Mouse (Mus musculus) layer of hippocampus, adult 9-10 months (tissue): ENCODE measurements at regions not wholly inside any gene's neighbourhood (a gene's known extent, or its start where the extent isn't known, plus 50 kb on each side); places are given as distances from the start of the nearest gene placed in this dataset.

Experiments
- DNase-seq: peaks from one replicate; pipeline ENCODE4 v3.0.0; 2022; ENCODE audit warnings: low spot score

DNA sequence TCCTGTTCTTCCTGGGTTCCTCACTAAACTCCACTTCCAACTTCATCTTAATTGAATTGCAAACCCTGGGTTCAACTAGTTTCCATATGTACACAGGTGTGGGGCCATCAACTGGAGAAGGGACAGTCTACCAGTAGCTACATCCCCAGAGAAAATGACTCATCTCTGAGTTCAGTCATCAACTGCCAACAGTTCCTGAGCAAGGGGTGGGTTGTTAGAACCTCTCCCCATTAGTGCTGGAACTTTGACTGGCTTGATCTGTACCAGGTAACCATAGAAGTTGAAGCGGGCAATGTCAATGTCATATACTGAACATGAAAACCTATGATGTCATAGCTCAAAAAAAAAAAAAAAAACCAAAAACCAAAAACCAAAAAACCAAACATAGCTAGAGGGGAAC, 69.8 kb downstream of the Gm21750 start:
- no peak for DNase-seq

DNA sequence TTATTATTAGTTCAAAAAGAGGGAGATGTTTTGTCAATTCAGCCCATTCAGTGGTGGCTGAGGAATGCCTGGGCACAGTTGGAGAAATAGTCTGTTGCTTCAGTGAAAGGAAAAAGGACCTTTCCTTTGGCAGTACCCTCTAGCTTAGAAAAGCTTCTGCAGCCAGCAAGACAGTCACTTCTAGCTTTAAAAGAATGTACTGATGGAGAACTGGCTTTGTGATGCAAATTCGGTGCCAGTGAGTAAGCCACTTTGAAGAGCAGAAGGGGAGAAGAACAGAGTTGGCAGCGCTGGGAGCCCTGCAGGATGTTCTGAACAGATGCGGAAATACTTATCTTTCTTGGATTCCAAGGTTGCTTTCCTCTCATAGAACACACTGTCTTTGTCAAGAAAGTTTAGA, 71.1 kb downstream of the Gm21750 start:
- DNase-seq: peak; percentile 37

DNA sequence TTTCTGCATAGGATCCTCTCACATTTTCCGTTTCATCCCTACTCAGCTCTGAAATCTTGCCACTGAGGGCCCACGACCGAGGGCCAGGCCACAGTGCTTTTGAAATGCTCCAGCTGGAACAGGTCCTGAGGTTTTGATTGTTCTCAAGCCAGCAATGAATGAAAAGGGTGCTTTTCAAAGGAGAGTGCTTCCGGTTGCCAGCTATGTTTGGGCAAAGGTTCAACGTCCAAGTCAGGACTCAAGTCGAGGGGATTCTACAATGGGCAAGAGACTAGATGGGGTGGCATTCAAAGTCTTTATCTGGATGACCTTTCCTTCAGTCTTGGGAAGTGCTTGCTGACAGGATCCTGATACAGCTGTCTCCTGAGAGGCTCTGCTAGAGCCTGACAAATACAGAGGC, 89.8 kb downstream of the Gm21750 start:
- DNase-seq: no peak

DNA sequence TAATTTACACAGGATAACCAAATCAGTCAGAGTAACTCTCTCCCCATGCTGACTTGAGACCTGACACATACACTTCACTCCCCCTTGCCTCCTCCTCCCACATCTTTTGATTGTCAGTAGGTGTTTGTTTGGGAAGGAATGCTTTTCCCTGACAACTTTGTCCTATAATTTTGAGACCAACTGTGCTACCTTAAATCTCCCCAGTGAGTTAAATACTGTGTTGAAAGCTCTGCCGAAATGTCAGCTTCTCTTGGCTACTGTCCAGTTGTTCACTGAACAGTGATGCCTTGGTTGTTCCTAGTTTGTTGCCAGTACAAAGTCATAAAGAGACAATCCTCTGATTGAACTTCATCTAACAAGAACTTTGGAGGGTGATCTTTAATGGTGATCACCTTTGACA, 99.0 kb downstream of the Gm21750 start:
- no peak for DNase-seq

DNA sequence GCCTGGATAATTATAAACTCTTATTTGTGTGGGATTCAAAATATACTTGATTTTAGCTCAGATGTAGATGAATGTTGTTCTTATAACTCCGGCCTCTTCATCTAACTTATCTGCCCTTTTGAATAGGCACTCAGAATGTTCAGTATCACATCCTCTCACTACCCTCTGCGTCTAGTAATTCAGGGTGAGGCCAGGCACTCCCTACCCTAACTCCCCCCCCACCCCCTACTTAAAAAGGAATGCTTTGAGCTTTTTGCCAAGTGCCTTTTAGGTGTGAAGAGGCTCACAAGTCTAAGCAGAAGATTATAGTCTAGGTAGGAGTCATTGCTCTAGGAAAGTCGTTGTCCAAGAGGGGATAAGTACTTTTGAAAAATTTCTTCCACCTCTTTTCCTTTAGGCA, 111.9 kb downstream of the Gm21750 start:
- no peak for DNase-seq

DNA sequence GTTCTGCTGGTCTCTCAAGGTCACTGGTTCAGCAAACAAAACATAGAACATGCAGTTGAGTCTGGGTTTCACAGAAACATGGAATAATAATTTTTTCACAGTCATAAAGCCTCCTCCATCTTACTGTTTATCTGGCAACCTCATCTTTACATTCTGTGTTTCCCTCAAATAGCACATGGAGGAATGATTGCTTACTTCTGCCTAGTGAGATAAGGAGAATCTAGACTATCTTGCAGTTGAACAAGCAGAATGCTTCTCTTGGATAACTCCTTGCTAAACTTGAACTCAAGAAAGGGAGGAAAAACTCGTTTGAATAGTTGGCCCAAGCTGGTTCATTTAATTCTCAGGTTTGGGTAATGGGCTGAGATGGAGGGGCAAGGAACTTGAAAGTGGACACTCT, 112.8 kb downstream of the Gm21750 start:
- DNase-seq: no peak

DNA sequence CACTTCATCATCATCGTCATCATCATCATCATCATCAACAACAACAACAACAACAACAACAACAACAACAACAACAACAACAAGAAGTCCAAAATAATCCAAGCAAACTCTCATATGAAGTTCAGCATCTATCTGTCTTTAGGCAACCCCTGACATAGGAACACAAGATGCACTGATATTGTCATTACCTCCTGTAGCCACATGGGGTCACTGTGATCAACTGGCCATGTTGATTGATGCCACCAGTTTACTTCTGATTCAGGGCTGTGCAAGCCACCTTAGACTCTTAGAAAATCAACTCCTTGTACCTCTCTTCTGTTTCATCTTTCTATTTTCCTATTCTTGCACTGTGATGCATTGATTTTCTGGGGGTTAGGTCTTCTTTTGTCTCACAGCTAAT, 115.0 kb downstream of the Gm21750 start:
- peak; percentile 53 for DNase-seq

DNA sequence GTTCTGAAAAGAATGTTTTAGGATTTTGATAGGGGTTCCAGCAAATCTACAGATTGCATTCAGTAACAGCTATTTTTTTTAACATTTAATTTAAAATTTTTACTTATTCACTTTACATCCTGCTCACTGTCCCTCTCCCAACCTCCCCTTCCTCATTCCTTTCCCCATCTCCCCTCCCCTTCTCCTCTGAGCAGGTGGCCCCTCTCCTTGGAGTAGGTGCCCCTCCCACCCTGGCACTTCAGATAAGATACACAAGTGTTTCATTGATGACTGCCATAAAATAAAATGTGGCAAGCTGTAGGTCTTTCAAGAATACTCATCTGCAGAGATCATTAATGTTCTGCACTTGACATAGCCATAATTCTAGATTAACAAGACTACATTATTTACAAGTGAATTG, 146.1 kb downstream of the Gm21750 start:
- DNase-seq: no peak

DNA sequence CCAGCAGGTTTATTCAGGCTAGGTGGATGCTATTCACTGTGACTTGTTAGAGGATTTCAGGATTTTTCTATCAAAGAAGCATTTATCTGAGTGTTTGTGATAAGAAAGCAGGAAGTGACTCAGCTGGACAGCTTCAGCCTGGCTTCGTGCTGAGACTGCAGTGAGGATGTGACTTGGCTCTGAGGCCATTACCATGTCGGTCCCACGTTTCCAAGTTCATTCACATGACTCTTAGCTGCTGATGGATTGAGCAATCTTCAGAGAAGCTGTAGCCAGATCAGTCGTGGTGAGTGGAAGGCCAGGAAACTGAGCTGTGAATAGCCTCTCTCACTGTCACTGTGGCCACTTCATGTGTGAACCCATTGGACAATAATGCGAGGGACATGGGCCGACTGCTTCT, 177.9 kb downstream of the Gm21750 start:
- no peak for DNase-seq

DNA sequence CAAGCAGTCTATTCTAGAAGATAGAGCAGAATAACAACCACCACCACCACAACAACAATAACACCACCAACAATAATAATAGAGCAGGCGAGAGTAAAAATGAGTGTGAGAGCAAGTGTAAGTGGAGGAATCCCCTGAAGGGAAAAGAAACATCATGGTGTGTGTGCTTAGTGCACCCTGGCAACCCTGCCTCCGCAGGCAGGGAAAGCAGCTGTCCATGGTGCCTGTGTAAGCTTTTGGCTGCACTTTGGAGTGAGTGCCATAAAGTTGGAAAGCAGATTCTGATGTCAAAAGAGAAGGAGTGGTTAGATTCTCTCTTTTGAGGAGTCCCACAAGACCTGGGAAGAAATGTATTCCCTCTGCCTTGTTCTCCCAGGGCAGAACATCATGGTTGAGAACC, 200.8 kb downstream of the Gm21750 start:
- no peak for DNase-seq

DNA sequence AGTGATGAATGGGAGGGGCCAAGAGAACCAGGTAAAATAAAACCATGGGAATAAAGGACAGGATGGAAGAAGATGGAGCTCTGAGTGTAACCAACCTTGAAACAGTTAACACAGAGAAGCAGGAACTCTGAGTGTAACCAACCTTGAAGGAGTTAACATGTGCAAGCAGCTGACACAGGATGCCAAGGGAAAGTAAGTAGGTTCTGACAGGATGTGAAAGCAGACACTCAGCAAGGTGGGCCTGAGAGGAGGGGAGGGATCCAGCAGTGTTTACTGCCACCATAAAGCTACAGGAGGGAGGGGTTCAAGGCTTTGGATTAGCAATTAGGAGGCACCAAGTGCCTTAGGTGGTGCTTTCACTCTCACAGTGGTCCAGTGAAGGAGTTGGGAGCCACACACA, 213.3 kb downstream of the Gm21750 start:
- no peak for DNase-seq

DNA sequence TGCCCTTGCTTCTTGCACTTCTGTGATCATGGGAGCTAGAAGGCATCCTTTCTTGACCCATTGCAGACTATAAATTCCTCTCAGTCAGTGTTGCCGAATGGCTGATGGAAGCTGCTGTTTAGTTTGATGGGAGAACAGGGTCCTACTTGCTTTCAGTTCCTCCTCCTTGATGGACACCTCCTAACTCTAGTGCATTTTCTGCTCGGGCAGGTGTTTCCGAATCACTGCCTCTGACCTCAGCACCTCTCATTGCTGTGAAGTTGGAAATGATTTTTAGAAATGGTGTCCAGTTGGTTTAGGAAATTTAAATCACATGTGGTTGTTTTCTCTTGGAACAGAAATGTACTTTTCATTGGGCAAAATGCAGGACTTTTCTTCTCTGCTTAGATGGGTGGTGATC, 214.9 kb downstream of the Gm21750 start:
- no peak for DNase-seq

DNA sequence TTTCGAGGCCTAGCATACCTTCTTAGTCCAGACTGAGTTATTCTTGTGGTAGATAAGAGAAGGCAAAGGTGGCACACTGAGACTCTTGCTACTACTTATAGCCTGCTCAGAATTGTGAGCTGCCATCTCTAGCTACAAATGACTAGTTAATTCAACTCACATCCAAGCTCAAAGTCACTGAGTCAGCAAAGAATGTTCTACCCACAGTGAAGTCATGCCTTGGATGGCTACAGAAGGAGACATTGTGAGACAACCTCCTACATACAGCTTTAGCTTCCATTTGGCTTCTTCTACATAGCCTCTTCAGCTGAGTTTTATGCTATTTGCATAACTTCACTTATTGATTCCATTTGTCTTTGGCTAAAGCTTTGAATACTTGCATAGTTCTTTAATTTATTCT, 217.2 kb downstream of the Gm21750 start:
- DNase-seq: no peak

DNA sequence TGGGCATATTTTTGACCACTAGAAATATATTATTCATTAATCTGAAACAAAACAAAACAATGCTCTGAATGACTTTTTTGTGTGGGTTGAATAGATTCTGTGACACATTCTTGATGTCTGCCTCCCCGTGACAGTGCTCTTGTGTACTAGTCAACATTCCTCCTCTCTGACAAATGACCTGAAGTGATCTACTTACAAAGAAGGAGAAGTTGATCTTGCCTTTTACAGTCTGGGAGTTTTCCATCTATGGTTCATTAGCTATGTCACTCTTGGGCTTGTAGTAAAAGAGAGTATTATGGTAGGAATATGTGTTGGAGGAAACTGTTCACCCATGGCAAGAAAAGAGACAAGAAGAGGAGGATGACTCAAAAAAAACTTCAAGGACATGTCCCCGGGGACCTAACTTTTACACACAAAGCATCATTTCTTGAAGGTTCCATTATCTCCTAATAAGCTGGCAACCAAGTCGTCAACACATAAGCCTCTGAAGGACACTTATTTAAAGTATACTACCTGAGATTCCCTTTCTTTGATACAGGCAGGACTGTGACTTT, 217.9 kb downstream of the Gm21750 start:
- DNase-seq: no peak

DNA sequence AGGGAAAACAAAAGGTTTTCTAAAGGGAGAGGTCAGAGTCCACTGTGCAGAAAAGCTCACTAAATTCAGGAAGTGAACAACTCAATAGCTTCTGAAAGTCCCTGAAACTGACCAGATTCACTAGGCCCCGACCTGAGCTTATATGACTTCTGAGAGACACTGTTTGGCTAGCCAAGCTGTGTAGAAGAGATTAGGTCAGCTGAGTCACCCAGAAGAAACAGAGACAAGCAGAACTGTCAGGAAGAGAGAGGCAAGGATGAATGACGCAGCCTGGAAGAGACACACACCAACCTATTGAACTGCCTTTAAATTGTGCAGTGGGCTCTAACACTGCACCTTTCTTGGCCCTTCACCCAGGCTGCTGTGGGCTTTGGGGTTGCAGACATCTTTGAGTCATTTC, 230.4 kb downstream of the Gm21750 start:
- DNase-seq: no peak

DNA sequence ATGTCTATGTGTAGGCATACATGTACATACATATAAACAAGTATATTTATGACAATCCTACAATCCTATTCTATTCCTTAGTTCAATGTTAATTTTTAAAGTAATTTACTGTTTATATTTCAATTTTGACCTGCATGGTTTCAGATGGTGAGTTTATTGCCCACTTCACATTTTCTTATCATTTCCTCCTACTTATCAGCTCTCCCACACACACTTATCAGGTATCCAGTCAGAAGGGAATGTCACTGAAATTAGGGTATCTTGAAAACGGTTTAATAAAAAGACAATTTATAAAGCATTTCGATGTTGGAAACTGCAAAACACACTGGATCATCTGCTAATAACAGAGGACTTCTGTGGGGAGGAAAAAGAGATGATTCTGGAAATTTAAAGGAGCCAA, 233.8 kb downstream of the Gm21750 start:
- no peak for DNase-seq

DNA sequence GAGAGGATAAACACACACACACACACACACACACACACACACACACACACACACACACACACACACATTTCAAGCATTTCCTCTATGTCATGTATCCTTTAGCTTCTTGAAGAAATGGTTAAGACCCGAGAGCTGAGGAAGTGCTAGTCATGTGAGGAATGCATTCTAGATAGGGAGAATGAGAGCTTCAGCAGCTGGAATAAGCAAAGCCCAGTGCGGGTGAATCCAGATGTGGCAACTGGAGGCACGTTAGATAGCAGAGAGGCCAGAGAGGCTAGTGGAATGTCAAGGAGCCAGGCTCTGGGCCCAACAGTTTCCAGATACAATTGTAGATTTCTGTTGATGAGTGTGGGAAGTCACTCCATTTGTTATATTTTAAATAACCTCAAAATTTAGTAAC, 234.2 kb downstream of the Gm21750 start:
- DNase-seq: no peak

DNA sequence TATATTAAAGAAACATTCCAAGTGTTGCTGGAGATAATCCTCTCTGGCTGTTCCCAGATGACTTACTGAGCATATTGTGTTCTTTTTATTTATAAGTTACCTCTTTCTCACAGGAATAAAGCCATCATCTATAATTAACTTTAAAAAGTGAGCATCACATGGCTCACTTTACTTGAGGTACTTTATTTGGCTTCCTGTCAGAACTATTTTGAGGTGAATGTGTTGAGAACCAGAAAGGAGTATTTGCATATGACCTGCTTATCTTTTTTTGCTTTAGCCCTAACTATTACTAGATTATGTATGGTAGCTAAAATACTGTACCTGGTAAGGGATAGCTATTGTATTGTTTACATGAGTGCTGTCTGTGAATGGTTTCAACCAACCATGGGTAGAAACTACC, 238.1 kb downstream of the Gm21750 start:
- no peak for DNase-seq

DNA sequence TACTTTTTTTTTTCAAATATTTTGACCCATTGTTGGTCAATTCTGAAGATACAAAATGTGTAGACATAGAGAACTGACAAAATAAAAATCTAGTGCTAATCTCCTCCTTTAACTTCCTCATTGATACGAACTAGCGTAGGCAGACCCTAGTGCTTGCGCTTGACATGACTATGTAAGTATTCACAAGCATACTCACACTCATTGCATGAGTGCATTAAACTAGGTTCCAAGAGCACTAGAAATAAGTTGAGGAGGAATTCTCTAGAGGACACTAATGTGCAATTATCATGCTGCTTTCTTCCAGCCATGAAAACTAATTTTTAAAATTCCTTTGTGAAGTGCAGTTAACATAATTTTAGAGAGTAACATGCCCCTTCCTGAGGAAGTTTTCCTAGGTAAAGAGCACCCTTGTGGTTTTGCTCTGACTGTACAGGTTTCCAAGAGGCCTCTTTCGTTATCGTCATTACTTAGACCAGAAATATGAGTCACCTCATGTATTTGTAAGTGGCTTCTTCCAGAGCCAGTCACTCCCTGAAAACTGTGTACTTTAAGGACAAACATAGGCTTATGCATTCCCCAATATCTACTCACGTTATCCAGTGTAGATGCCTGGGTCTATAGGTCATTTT, 241.2 kb downstream of the Gm21750 start:
- no peak for DNase-seq

DNA sequence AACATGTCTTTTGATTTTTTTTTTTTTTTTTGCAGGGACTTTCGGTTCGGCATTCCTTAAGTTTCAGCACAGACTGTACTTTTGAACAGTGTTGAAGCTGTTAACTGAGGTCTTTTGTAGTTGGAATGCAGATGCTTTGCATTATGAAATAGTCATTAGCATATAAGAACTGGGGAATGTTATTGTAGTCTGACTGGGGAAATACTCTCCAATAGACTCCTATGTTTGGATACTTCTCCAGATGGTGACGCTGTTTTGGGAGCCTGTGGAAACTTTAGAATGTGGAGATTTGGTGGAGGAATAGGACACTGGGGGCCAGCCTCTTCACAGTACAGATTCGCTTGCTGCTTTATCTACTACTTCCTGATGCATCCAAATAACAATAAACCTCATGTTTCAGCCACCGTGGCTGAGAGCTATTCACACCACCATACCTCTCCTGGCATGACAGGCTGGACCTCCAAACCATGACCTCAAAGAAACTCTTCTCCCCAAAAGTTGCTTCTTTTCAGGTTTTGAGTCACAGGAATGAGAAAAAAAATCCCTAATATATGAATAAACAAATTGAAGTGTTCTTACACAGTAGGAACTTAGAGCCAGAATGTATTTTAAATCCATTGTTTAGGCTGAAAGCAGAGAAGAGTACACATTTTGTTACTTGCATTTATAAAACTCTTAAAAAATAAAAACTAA, 252.9 kb downstream of the Gm21750 start:
- DNase-seq: no peak

DNA sequence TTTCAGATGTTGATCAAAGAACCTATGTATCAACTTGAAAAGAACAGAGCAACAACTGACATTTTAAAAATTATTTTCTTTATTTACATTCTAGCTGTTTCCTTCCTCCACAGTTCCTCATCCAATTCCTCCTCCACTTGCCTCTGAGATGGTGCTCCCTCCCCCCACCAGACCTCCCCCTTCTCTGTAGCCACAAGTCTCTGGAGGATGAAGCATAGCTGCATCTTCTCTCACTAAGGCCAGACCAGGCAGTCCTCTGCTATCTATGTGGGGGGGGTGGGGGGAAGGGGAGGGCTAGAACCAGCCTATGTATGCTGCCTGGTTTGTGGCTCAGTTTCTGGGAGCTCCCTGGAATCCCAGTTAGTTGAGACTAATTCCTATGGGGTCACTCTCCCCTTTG, 255.0 kb downstream of the Gm21750 start:
- DNase-seq: no peak

DNA sequence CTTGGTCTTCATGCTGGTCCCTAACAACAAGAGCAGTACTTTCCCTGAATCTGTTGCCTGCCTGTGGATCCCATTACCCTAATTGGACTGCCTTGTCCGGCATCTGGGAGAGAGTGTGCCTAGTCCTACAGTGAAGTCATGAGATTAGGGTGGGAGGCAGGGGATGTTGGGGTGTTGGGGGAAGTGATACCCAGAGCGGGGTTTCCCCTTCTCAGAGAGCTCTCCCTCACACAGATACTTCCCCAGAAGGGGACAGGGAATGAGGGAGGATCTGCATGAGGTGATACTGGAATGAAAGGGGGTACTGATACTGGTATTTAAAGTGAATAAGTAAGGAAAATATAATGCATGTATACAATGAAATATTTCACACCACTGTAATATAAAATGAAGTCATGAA, 270.1 kb downstream of the Gm21750 start:
- no peak for DNase-seq

DNA sequence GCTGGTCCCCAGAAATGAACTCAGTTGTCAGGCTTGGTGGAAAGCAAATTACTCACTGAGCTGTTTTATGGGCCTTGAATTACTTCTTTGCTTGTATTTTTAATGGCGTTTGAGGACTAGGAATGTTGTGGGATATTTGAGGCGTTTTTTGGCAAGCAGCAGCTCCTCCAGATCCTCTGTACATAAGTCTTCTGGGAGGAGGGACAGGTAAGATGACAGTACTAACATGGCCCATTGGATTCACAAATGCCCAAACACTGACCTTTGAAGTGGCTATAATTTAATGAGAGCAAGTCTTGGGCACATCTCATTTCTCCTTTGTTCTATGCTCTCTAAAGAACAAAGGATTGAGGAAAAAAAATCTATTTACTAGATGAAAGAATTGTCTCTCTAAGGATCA, 286.3 kb downstream of the Gm21750 start:
- no peak for DNase-seq

DNA sequence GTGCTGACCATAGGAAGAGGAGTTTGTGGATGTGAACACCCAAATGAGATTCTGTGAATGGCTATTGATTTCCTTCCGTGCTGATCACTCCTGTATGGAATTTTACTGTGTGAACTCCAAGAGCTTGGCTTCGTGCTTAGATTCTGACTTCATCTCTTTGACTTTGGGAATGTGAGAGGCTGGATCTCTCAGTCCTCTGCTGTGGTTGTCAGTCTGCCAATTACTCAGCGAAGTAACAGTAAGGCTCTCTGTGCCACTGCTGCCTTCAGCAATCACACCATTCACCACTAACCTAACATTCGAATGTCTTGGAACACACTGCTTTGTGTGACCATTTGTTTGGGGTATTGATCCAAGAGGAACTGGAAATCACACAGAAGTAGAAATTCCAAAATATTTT, 291.5 kb downstream of the Gm21750 start:
- no peak for DNase-seq
